Mouse (Mus musculus): ENCODE results near the gene Scamp3. TPM values are rescaled to one million over a fixed set of nuclear protein-coding genes. Genes with fewer than 3 reads are reported as not detected.

The Scamp3 gene
- total and polyA plus RNA-seq, 3 experiments, result 4.5 to 72.7 (median 12.5) TPM

- H3K27me3 ChIP-seq (replicated peaks), result no peaks in the 10 kb centered on the region
- peak within 1 kb of the TSS; percentile 90; the same call in 1 of the 2 replicates for H3K9ac ChIP-seq (ENCODE audit: insufficient read depth, low read depth)
- dilution Hi-C loops (cut with MboI; ENCODE audit: extremely low pct_ligation_motif_present, extremely low pct_unique_long_range_greater_than_20kb, low sequenced_read_pairs) (no loop called here), in situ Hi-C loops (cut with MboI; ENCODE audit: low pct_ligation_motif_present, low pct_unique_long_range_greater_than_20kb, low sequenced_read_pairs) (no loop called here)
- H3K9me3 ChIP-seq (replicated peaks; ENCODE audit: low read length), result no peaks in the 10 kb centered on the region
- peak within 1 kb of the TSS; percentile 94 for H3K4me2 ChIP-seq (ENCODE audit: insufficient read depth, low read depth, poor library complexity, severe bottlenecking)
- H3K4me3 ChIP-seq (replicated peaks in 1 of 3; ENCODE audit: low read depth in 2 of 3, low read length in 2 of 3, poor library complexity in 1 of 3), result peak within 1 kb of the TSS; percentile 84 to 96 (median 95)
- peak within 1 kb of the TSS; percentile 90 for H3K27ac ChIP-seq (ENCODE audit: insufficient read depth, low read depth)
- peaks cover 5 to 33% of the 10 kb centered on the region in 2 experiments; a peak in 3 of 4 replicates for H3K4me1 ChIP-seq (ENCODE audit: control insufficient read depth in 1 of 2, insufficient read depth in 2 of 2)
- H3K79me2 ChIP-seq (replicated peaks; ENCODE audit: control insufficient read depth, extremely low read depth, insufficient read depth, poor library complexity, severe bottlenecking), result peaks cover 14% of the 10 kb centered on the region
- peaks cover 14 to 34% of the 10 kb centered on the region in 2 experiments for H3K36me3 ChIP-seq (replicated peaks in 1 of 2; ENCODE audit: control insufficient read depth in 1 of 2, insufficient read depth in 1 of 2, low read length in 1 of 2)
- TF ChIP-seq ZNF384 (IDR thresholded peaks at IDR 0.05; ENCODE audit: low read depth, low read length), result peak; percentile 59; the same call in 1 of the 2 replicates
- TF ChIP-seq PAX5 (IDR thresholded peaks at IDR 0.05; ENCODE audit: low read length), result no peak
- TF ChIP-seq MXI1 (IDR thresholded peaks at IDR 0.05; ENCODE audit: low read depth, low read length), result 0 out of 2 replicates have a peak, but pooled peaks have one; percentile 31
- DNase-seq (ENCODE audit: extremely low read depth), result peak; percentile 54
Observed at GRCm38 (mm10) chr3:89214681-89215411, 37.6 kb downstream of the Scamp3 start, which contains the start of gene Thbs3. TSS of gene Thbs3 (plus strand) at chr3:89215180.

GRCm38 (mm10) chr3:89215853-89216252, 38.6 kb downstream of the Scamp3 start:
- H3K4me3 ChIP-seq (replicated peaks in 1 of 3; ENCODE audit: low read depth in 2 of 3, low read length in 2 of 3, poor library complexity in 1 of 3), result peak overlapping the region in 2 of 3 experiments; percentile 19 to 25
- H3K27ac ChIP-seq (ENCODE audit: insufficient read depth, low read depth), result no peak overlapping the region
- TF ChIP-seq E2F4 (IDR thresholded peaks at IDR 0.05; ENCODE audit: insufficient replicate concordance, low read depth, low read length) (no peak), TBP (conservative IDR thresholded peaks at IDR 0.05; ENCODE audit: low read depth, low read length) (no peak), IRF4 (IDR thresholded peaks at IDR 0.05; ENCODE audit: low read depth, low read length) (peak; percentile 59), BHLHE40 (IDR thresholded peaks at IDR 0.05; ENCODE audit: low read depth, low read length) (no peak), NELFE (IDR thresholded peaks at IDR 0.05; ENCODE audit: low read depth, low read length) (no peak; the same call in 1 of the 2 replicates), MAX (IDR thresholded peaks at IDR 0.05; ENCODE audit: low read length) (peak; percentile 35; the same call in 1 of the 2 replicates), ZC3H11A (IDR thresholded peaks at IDR 0.05; ENCODE audit: low read depth, low read length) (no peak; the same call in 1 of the 2 replicates), UBTF (IDR thresholded peaks at IDR 0.05; ENCODE audit: low read depth, low read length) (no peak), MYC (IDR thresholded peaks at IDR 0.05; ENCODE audit: low read depth, low read length) (peak; percentile 49; the same call in 1 of the 2 replicates), KAT2A (IDR thresholded peaks at IDR 0.05; ENCODE audit: insufficient replicate concordance, low read length) (no peak), CHD1 (IDR thresholded peaks at IDR 0.05; ENCODE audit: low read depth, low read length) (no peak), MAZ (IDR thresholded peaks at IDR 0.05; ENCODE audit: low read depth, low read length) (no peak), USF2 (conservative IDR thresholded peaks at IDR 0.05; ENCODE audit: low read depth, low read length) (no peak), TCF12 (IDR thresholded peaks at IDR 0.05; ENCODE audit: low read depth, low read length) (0 out of 2 replicates have a peak, but pooled peaks have one; percentile 54), SMC3 (IDR thresholded peaks at IDR 0.05; ENCODE audit: low read depth, low read length) (peak; percentile 95), POLR2AphosphoS2 (IDR thresholded peaks at IDR 0.05; ENCODE audit: low read depth, low read length) (no peak), RAD21 (IDR thresholded peaks at IDR 0.05; ENCODE audit: low read depth, low read length) (peak; percentile 78), MXI1 (IDR thresholded peaks at IDR 0.05; ENCODE audit: low read depth, low read length) (0 out of 2 replicates have a peak, but pooled peaks have one; percentile 6), ZKSCAN1 (IDR thresholded peaks at IDR 0.05; ENCODE audit: borderline replicate concordance, low read depth, low read length) (no peak), ELF1 (IDR thresholded peaks at IDR 0.05; ENCODE audit: low read depth, low read length) (no peak), SIN3A (IDR thresholded peaks at IDR 0.05; ENCODE audit: low read length) (no peak), ETS1 (conservative IDR thresholded peaks at IDR 0.05; ENCODE audit: low read depth, low read length) (no peak), MAFK (IDR thresholded peaks at IDR 0.05; ENCODE audit: insufficient replicate concordance, low read length) (no peak), EP300 (IDR thresholded peaks at IDR 0.05; ENCODE audit: low read length) (no peak), CHD2 (IDR thresholded peaks at IDR 0.05; ENCODE audit: low read length) (no peak), CTCF (conservative IDR thresholded peaks at IDR 0.05 in 1 of 2, IDR thresholded peaks at IDR 0.05 in 1 of 2; ENCODE audit: low read depth in 2 of 2, low read length in 2 of 2) (peak; percentile 88 to 95), POLR2A (IDR thresholded peaks at IDR 0.05; ENCODE audit: low read depth, low read length) (0 out of 2 replicates have a peak, but pooled peaks have one; percentile 17), ZNF384 (IDR thresholded peaks at IDR 0.05; ENCODE audit: low read depth, low read length) (no peak; the same call in 1 of the 2 replicates), PAX5 (IDR thresholded peaks at IDR 0.05; ENCODE audit: low read length) (no peak)
- no peaks in the 10 kb centered on the region for H3K9me3 ChIP-seq (replicated peaks; ENCODE audit: low read length)
- no peaks in the 10 kb centered on the region for H3K27me3 ChIP-seq (replicated peaks)
- peak; percentile 92 for DNase-seq (ENCODE audit: extremely low read depth)
- 0 out of 2 replicates have a peak overlapping the region, but pooled peaks have one; percentile 43 for H3K9ac ChIP-seq (ENCODE audit: insufficient read depth, low read depth)
- peak overlapping the region; percentile 94 for H3K4me2 ChIP-seq (ENCODE audit: insufficient read depth, low read depth, poor library complexity, severe bottlenecking)
- in situ Hi-C loops (cut with MboI; ENCODE audit: low pct_ligation_motif_present, low pct_unique_long_range_greater_than_20kb, low sequenced_read_pairs) (no loop called here), dilution Hi-C loops (cut with MboI; ENCODE audit: extremely low pct_ligation_motif_present, extremely low pct_unique_long_range_greater_than_20kb, low sequenced_read_pairs) (no loop called here)
- peaks cover 4 to 26% of the 10 kb centered on the region in 2 experiments for H3K36me3 ChIP-seq (replicated peaks in 1 of 2; ENCODE audit: control insufficient read depth in 1 of 2, insufficient read depth in 1 of 2, low read length in 1 of 2)
- H3K4me1 ChIP-seq (ENCODE audit: control insufficient read depth in 1 of 2, insufficient read depth in 2 of 2), result peaks cover 5 to 33% of the 10 kb centered on the region in 2 experiments; a peak in 3 of 4 replicates
- H3K79me2 ChIP-seq (replicated peaks; ENCODE audit: control insufficient read depth, extremely low read depth, insufficient read depth, poor library complexity, severe bottlenecking), result peaks cover 14% of the 10 kb centered on the region
